Mouse (Mus musculus) adrenal gland, postnatal 14 days (tissue): ENCODE measurements around the gene Cacng4. TPM values are rescaled to one million over a fixed set of nuclear protein-coding genes. Genes with fewer than 3 reads are reported as not detected.

Experiments used
- DNase-seq: peaks from one replicate; pipeline ENCODE4 v3.0.0; 2021; ENCODE audit warnings: mixed read lengths
- long read RNA-seq, 2 experiments: library from polyadenylated mRNA; stranded (forward); transcript quantifications; one replicate each; pipeline ENCODE4 v2.0.0; 2021
- total RNA-seq: library from RNA; stranded (reverse); gene quantifications from 2 replicates; pipeline ENCODE4 v1.2.3, GENCODE M21; 2021

Cacng4 gene
- 2.2 and 2.7 TPM in 2 replicates for total RNA-seq
- long read RNA-seq, experiment 1, partial matches to known transcripts = 0 of 2 reads
- long read RNA-seq, experiment 1, other reads (novel, unspliced or antisense) = 1 of 2 reads
- long read RNA-seq, experiment 2, partial matches to known transcripts = 0 of 2 reads
- long read RNA-seq, experiment 2, other reads (novel, unspliced or antisense) = 1 of 2 reads

DNA sequence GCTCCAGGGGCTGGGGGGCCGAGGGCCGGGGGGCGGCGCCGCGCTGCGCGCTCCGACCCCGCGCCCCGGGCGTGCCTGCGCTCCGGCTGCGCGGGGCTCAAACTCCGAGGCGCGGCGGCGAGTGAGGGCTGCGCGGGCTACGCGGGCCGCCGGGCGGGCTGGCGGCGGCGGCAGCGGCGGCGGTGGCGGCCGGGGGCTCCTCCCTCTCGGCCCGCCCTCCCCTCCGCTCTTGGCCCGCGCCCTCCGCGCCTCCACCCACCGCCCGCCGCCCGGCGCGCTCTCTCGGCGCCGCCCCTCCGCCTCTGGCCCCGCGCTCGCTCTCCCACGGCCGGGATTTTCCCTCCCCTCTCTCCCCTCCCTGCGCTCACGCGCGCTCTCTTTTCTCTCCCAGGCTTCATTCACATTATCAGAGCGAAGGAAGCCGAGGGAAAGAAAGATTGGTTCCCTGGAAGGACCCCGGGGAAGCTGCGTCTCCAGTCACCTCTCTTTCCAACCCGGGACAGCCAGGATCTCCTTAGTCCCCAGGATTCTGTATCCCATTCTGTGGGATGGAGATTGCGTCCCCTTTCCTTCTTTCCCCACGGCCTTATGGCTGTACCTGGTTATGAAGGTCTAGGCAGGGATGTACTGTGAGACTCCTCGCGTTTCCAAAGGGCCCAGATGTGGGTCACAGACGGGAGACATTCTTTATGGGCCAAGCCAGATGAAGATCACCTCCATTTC is at the start of gene Cacng4:
TSS of gene Cacng4 (minus strand) at position 11 of the 723 bp plus-strand sequence.
- peak; percentile 40 for DNase-seq

DNA sequence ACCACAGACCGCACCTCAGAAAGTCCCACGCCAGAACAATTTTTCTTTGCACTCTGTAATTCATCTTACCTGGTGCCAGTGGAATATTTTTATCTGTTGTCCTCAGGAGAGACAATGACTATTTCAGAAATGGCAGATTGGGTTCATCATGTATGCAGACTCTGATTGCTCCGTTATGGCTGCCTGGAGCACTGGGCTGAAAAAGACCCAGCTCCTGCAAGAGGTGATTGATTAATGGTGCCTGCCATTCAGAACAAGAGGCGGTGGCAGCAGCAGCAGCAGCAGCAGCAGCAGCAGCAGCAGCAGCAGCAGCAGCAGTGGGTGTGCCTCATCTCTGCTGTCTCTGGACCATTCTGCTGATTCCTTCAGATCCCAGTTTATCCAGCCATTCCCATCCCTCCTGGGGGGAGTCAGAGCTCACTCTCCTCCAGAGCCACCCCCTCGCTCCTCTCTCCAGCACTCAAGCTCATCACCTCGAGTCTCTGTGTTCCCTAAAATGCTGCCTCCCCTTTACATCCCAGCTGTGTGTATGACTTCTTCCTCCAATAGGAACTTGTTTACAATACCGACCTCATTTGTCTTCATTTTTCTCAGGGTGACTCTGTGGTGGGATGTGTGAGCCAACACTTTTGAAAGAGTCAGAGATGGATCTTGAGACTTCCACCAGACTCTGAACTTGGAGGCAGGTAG is 39.1 kb upstream of the Cacng4 start:
- no peak for DNase-seq

DNA sequence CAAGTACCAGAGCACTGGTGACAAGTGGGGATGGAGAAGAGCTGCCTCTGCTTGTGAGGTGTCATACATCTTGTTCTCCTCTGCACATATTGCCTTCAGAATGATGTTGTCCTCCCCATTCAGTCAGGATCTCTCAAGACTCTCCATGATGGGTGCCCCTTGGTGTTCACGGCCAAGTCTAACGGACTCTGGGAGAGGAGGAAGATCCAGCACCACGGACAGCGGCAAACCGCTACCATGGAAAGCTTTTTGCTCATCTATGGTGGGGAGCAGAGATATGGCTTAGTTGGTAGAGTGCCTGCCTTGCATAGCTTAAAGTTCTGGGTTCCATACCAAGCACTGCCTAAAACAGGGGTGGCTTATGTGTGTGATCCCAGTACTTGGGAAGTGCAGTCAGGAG is 22.8 kb upstream of the Cacng4 start:
- peak; percentile 44 for DNase-seq

DNA sequence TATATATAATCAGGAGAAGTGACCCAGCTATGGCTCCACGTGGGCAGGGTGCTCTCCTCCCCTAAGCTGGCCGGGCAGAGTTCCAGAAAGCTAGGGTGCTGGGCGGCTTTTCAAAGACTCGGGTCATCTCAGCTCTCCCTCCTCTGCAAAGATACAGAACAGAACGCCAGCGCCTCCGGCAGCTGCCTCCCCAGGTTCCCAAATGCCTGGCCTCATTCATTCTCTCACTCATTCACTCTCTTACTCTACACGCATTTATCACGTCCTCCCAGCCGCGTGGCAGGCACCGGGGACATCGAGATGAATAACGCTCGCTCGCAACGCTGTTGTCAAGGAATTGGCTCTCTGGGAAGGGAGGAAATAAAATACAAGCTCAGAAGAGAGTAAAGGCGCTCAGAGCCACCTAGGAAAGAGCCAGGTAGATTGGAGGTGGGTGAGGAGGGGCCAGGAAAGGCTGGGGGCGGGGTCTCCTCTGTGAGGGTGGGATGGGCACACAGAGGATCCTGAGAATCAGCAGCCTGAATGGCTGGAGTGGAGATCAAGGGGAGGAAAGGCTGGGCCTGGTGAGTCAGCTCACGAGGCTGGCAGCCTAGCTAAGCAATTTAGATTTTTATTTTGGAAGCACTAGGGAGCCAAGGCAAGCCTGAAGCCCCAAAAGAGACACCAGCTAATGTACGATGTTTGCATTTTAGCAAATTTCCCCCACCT is 18.7 kb upstream of the Cacng4 start:
- peak; percentile 57 for DNase-seq

DNA sequence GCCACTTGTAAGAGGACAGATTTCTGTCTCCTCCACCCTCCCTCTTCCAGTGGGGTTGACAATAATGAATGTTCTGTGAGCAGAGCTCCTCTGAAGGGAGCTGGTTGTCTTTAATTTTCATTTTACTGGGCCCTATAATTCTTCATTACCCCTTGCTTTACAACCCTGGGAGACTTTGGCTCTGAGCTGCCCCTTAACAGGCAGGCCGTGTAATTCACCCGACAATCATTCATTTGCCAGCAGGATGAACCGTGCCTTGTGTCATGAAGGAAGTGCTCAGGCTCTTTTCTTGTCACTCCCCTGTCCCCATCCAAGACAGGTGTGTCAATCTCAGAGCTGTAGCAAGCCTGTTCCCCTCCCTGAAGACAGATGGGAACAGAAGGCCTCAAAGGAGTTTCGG is 18.1 kb upstream of the Cacng4 start:
- no peak for DNase-seq

DNA sequence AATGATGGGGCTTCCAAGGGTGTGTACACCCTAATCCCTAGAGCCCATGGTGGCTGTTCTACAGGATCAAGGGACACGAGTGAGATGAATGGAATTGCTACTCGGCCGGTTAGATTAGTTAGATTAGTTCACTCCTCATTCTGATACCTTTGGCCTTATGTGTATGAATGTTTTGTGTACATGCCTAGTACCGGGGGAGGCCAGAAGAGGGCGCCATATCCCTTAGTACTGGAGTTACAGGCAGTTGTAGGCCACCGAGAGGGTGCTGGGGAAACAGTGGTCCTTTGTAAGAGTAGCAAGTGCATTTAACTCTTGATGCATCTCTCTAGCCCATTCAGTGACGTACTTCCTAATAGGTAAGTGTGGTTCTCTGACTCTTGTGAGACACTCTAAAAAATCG is 14.2 kb upstream of the Cacng4 start:
- DNase-seq = no peak

DNA sequence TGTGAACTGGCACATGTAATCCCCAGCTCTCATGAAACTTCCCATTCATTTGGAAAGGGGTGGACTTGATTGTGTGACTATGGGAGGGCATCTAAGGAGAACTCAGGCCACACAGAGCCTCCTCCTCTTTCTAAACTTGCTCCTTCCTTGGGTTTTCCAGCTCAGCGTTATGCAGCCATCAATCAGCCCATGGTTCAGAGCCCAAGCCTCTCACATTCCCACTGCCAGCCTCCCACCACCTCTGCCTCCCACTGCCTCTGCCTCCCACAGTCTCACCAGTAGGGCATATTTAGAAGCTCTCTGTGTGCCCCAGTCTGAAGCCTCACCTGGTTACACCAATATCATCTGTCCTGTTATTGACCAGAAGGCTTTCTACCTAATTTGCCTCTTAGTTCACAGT is 11.7 kb upstream of the Cacng4 start:
- DNase-seq = no peak

DNA sequence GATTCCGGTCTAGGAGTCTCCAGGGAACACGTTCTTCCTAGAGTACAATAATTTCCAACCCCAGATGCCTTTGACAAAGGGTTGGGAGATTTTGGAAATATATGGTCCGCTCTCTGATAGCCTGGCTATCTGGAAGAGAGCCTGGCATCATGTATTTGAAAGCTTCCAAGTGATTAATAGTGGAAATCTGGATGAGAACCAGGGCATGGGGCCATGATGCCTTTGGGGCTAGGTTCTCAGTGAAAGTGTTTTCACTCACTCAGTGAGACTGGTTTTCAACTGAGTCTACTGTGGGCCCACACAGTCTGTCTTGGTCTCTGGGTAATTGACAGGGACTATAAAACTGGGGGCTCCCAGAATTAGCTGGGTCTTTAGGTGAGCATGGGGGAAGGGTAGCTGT is 7.6 kb upstream of the Cacng4 start:
- DNase-seq = no peak

DNA sequence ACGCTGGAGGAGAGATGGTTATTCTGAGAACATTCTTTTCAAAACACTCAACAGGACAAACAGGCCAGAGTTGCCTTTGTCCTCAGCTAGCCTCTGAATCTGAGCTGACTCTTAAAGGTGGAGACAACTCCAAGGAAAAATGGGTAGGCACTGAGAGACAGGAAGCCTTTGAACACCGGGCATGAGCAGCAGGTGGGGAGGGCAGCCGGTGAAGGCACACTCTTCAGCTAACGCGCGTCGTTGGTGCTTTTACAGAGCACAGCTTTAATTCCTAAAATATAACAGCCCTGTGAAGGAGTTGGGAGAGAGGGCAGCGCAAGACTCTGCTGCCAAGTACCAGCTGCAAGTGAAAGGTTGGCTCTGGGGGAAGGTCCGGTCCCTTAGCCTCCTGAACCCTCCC is 5.0 kb upstream of the Cacng4 start:
- DNase-seq = no peak

DNA sequence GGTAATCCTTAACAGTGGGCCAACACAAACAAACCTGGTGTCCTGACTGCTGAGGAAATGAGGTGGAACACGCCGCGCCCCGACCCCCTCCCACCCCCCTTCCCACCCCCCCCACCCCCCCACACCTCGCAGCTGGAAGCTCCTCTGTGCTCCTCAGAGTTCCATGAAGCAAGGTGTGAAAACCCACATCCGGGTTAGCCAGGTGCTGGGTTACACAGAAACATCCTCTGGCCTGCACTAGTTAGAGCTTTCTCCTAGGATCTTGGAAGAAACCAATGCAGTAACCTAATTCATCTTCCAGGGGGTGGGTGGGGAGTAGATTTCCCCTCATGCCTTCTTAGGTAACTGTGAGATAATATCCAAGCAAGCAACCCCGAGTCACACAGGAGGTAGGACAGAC is 2.0 kb upstream of the Cacng4 start:
- DNase-seq = no peak

DNA sequence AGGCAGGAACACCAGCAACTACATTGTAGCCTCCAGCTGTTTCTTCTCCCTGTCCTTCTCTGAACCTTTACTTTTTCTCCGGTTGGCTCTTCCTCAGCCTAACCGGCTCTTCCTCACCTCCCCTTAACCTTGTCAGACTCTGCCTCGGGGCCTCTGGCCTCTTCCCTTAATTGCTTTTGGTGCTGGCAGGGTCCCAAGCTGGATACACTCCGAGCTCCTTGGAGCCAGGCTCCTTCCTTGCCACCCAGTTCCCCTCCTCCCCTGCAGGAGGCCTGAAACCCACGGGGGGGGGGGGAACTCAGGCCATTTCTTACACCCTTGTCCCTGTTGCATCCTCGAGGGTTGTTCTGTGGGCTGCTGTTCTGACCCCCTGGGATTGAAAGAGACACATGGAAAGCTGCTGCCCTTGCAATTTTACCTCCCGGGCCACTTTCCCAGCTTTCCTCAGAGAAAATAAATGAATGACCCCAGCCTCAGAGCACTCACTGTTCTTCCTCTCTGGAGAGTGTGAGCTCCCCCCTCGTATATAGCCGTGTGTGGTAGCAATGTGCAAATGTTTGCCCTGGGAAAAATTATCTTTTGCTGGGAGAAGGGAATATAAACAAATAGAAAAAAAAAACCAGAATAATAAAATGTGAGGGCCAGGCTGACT is 1.2 kb upstream of the Cacng4 start:
- peak; percentile 63 for DNase-seq

DNA sequence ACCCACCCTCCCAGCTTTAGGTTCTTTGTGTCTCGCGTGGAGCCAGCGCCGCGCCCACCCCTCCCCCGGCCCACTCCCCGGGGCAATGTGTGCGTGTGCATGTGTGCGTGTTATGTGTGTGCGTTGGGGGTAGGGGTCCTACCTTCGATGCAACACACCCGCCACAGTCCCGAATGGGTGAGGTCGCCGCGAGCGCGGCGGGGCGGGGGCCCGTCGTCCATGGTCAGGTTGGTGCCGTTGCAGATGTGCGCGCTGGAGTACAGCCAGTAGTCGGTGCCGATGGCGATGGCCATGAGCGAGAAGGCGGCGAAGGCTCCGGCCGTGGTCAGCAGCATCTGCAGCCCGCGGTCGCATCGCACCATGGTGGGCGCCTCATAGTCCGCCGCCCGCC is 259 bp downstream of the Cacng4 start:
- peak; percentile 40 for DNase-seq

DNA sequence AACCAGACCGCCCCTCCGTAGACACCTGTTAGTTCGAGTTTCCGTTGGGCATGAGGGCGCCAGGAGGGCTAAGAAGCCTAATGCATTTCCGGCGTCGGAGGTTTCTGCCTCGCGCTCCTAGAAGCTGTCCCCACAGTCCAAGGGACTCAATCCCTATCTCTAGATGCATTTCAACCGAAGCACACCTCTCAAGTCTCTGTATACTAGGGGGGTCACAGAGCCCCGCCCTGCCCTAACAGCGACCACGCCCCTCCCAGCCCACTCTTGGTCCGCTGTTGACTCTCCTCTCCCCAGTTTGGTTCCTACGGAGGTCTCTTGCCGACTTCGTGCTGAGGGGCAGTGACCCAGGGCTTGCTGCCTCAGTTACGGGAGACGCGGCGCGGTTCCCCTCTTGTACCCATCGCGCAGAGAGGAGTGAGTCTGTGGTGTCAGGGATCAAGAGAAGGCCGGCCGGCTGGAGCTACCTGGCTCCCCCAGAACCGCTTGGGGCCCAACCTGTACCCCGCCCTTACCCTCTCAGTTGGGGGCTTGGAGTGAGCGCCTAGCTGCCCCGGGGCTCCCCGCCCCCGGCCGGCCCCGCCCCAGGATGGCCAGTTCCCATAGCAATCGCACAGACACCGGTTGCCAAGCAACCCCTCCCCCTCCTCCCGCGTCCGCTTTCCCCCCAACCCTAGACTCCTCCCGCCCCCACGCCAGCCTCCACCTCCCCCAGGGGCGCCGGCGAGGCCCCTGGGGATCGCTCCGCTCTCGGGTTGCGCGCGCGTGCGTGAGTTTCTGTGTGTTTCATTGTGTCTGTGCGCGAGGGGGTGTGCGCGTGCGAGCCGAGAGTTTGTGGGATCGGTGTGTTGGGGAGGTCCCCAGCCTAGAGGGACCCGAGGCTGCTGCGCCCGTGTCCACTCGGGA is 906 bp downstream of the Cacng4 start:
- no peak for DNase-seq

DNA sequence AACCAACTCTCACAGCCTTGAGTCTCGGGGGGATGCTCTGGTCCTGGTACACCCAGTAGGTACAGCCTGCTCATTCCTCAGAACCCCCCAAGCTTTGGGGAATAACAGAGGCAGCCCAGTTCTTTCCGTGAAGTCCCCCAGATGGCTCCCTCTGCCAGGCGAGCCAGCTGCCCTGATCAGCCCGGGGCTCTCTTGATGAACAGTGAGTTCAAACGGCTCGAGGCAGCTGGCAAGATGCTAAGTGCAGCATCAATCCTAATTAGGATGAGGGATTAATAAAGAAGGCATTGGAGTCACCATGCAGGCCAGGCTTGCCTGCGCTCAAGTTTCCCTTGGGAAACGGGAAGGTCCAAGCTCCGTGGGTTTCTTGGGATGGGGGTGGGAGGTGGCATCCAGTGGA is 2.2 kb downstream of the Cacng4 start:
- no peak for DNase-seq

DNA sequence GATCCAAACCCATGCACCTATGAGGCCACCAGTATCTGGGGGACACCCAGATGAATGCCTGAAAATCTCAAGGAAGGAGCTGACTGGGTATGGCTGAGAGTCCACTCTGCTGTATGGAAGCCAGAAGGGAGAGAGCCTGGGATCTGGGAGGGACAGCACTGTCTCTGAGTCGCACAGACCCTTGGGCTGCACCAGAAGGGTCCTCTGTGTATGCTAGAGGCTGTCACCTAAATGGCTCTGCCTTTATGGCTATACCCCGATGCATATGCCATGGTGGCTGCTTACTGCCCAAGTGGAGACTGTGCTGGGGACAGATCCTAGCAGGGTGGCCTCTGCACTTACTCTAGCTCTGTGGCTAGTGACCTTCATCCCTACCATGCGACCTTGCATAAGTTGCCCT is 8.6 kb downstream of the Cacng4 start:
- DNase-seq = no peak

DNA sequence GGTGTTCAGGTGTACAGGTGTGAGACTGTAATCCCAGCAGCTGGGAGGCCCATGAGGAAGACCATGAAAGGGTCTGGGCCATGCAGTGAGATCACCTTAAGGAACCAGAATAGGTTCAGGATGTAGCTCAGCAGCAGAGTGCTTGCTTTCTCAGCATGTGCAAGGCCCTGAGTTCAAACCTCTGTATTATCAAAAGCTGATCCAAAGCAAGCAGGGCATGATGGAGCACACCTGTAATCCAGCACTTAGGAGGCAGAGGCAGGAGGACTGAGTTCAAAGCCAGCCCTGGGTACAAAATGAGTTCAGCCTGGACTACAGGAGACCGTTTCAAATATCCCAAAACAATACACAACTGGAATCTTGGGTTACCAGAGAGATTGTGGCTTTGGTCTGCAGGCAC is 9.1 kb downstream of the Cacng4 start:
- DNase-seq = no peak

DNA sequence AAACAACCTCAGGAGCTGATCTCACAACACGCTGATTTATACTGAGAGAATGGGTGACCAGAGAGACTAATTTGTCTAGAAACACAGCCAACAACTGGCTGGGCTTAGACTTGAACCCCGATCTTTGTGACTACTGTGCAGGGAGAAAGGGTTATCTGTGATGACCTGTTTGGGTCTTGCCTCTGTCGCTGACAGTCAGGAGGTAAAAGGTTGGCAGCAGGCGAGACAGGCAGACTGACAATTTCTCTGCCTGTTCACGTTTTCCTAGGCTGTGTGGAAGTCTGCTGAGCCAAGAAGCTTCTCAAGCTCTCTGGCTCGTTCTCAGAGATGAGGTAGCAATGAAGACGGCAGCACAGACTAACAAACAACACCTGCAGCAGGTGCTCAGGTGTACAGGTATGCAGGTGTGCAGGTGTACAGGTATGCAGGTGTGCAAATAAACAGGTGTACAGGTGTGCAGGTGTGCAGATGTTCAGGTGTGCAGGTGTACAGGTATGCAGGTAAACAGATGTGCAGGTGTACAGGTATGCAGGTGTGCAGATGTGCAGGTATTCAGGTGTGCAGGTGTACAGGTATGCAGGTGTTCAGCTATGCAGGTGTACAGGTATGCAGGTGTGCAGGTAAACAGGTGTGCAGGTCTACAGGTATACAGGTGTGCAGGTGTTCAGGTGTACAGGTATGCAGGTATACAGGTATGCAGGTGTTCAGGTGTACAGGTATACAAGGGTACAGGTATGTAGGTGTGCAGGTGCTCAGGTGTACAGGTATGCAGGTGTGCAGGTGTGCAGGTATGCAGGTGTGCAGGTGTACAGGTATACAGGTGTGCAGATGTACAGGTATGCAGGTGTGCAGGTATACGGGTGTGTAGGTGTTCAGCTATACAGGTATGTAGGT is 10.2 kb downstream of the Cacng4 start:
- DNase-seq = no peak

DNA sequence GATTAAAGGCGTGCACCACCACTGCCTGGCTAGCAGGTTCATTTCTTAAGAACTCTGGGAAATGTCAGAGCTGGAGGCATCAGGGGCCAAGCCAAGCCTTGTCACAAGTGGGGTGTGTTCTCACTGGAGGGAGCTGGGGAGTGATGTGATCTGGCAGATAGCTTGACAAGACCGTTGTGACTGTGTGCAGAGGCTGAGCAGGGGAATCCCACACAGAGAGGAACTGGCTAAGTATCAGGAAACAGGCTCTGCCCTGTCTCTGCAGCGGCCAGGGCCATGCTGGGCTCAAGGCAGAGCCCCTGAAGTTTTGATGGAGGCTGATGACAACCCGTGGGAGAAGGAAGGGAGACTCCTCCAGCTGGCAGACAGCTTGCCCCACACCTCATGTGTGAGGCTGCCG is 11.8 kb downstream of the Cacng4 start:
- no peak for DNase-seq

DNA sequence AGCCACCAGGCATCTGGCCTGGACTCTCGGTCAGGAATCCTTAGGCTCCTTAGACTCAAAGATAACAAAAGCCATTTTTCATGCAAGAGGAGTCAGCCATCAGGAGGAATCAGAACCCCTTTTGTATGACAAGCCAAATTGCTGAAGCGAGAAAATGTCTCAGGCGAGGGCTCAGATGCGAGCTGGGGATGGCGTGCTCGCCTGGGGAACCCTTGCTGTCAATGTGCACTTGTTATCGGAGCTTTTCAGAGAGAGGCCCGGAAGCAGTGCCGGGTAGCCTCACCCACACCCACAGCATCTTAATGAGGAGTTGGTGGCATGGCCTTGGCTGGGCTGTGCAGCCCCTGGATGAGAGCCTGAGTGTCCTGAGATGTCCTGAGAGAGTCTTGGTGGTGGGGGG is 15.5 kb downstream of the Cacng4 start:
- no peak for DNase-seq

DNA sequence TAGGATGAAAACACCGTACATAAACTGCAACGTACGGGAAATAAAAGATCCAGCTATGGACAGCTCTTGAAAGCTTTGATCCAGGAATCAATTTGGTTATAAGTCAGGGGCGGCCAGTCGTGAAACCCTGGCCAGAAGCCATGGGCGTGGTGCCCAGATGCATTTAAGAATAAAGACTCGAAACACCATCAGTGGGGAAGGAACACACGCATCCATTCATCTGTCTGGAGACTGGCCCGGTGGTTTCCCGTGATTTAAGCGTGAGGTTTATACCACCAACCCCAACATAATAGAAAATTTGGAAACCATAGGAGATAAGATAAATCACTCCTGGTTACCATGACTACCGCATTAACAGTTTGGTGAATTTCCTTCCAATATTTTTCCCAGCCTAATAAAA is 16.9 kb downstream of the Cacng4 start:
- no peak for DNase-seq
